Mouse (Mus musculus) ES-E14 (cell line): ENCODE results near the gene Ms4a6b. TPM values are rescaled to one million over a fixed set of nuclear protein-coding genes. Genes with fewer than 3 reads are reported as not detected.
"Not testable (repeated sequence)": the region's sequence is repeated elsewhere in the genome, so short reads cannot be mapped to it uniquely, and the experiment has no call there.

Experiments
- DNase-seq: peaks from one replicate; pipeline ENCODE4 v3.0.0-alpha.2; 2013; ENCODE audit warnings: low read depth, low spot score
- H3K27ac ChIP-seq: 2 replicates; pipeline ENCODE4 v1.5.1; 2012; ENCODE audit warnings: low read depth, mild to moderate bottlenecking, low read length, moderate library complexity, mixed read lengths; ENCODE audit not compliant: poor library complexity, insufficient read depth, severe bottlenecking
- H3K36me3 ChIP-seq: 2 replicates; pipeline ENCODE4 v1.6.1; 2012; ENCODE audit warnings: mild to moderate bottlenecking, low read length, moderate library complexity, mixed read lengths; ENCODE audit not compliant: control insufficient read depth, poor library complexity, insufficient read depth, severe bottlenecking
- H3K4me1 ChIP-seq, 2 experiments: fragments of 150-350 bp in 1 of 2; sonication (generic) in 1 of 2; 2 replicates each; pipeline ENCODE4 v1.6.1; 2012; ENCODE audit warnings: low read length in 2 of 2, mild to moderate bottlenecking in 1 of 2, mixed read lengths in 1 of 2; ENCODE audit not compliant: control insufficient read depth in 2 of 2, insufficient read depth in 2 of 2, poor library complexity in 1 of 2
- H3K4me3 ChIP-seq, 2 experiments: fragments of 150-350 bp in 1 of 2; sonication (generic) in 1 of 2; 2 replicates each; pipeline ENCODE4 v1.5.1; 2012; ENCODE audit warnings: low read length in 2 of 2, low read depth in 1 of 2, mild to moderate bottlenecking in 1 of 2, mixed read lengths in 1 of 2; ENCODE audit not compliant: insufficient read depth in 1 of 2, poor library complexity in 1 of 2, severe bottlenecking in 1 of 2
- H3K9ac ChIP-seq: 2 replicates; pipeline ENCODE4 v1.6.1; 2012; ENCODE audit warnings: low read depth, mild to moderate bottlenecking, low read length, mixed read lengths; ENCODE audit not compliant: poor library complexity, insufficient read depth, severe bottlenecking
- H3K9me3 ChIP-seq: fragments of 150-350 bp; sonication (generic); 2 replicates; pipeline ENCODE4 v1.6.1; 2012; ENCODE audit warnings: low read depth, mild to moderate bottlenecking, low read length; ENCODE audit not compliant: control insufficient read depth, insufficient read depth
- CHD2 ChIP-seq: IDR thresholded peaks from 2 replicates; pipeline ENCODE4 v1.6.1; 2014; ENCODE audit warnings: mild to moderate bottlenecking, low read depth, low read length, inconsistent platforms
- HCFC1 ChIP-seq: IDR thresholded peaks from 2 replicates; pipeline ENCODE4 v1.6.1; 2012; ENCODE audit warnings: low read length, inconsistent platforms, borderline replicate concordance; ENCODE audit not compliant: insufficient read depth
- MAFK ChIP-seq: IDR thresholded peaks from 2 replicates; pipeline ENCODE4 v1.6.1; 2014; ENCODE audit warnings: mild to moderate bottlenecking, low read depth, low read length, inconsistent platforms; ENCODE audit not compliant: insufficient read depth
- ZC3H11A ChIP-seq: IDR thresholded peaks from 2 replicates; pipeline ENCODE4 v1.6.1; 2012; ENCODE audit warnings: low read depth, mild to moderate bottlenecking, inconsistent platforms, low read length, borderline replicate concordance
- ZNF384 ChIP-seq: IDR thresholded peaks from 2 replicates; pipeline ENCODE4 v1.6.1; 2012; ENCODE audit warnings: low read depth, low read length, inconsistent platforms
- in situ Hi-C, 2 experiments: fragments of 600-800 bp; cut with MboI; formaldehyde crosslinking; loops; one replicate each; pipeline ENCODE4 v1.15.1; 2025; ENCODE audit warnings: low sequenced_read_pairs in 2 of 2, inconsistent platforms in 1 of 2; ENCODE audit not compliant: unreplicated experiment in 2 of 2
- total RNA-seq: library from RNA; depleted of rRNA; stranded (reverse); fragments of 300-350 nt; gene quantifications from 2 replicates; pipeline ENCODE4 v1.2.3, GENCODE M21; 2012; rRNA removed

The Ms4a6b gene
- total RNA-seq: not detected in 2 replicates

GRCm38 (mm10) chr19:11516246-11516645 is at the start of gene Ms4a6b:
Ms4a6b (plus strand) TSS chr19:11516512.
- H3K36me3 ChIP-seq: no peaks in the 10 kb centered on the region
- H3K9ac ChIP-seq: no peak within 1 kb of the TSS
- no peak within 1 kb of the TSS for H3K4me3 ChIP-seq
- no peaks in the 10 kb centered on the region for H3K9me3 ChIP-seq
- in situ Hi-C loops: no loop called here
- no peak within 1 kb of the TSS for H3K27ac ChIP-seq
- DNase-seq: no peak
- H3K4me1 ChIP-seq: no peaks in the 10 kb centered on the region
- TF ChIP-seq MAFK (no peak), ZNF384 (no peak), CHD2 (no peak), HCFC1 (no peak), ZC3H11A (no peak)

GRCm38 (mm10) chr19:11468361-11468760 is 48.0 kb upstream of the Ms4a6b start:
- H3K36me3 ChIP-seq, in situ Hi-C loops, H3K9ac ChIP-seq, H3K27ac ChIP-seq, H3K4me1 ChIP-seq, DNase-seq, H3K9me3 ChIP-seq, H3K4me3 ChIP-seq: not testable (repeated sequence)

GRCm38 (mm10) chr19:11469215-11469614 is 47.1 kb upstream of the Ms4a6b start, which contains the start of gene Ms4a6c:
Ms4a6c (plus strand) TSS chr19:11469366.
- in situ Hi-C loops, H3K36me3 ChIP-seq, DNase-seq, H3K4me3 ChIP-seq, H3K4me1 ChIP-seq, H3K27ac ChIP-seq, H3K9ac ChIP-seq, H3K9me3 ChIP-seq: not testable (repeated sequence)

GRCm38 (mm10) chr19:11479714-11480113 is 36.6 kb upstream of the Ms4a6b start:
- Histone ChIP-seq H3K36me3 (no peaks in the 10 kb centered on the region), H3K9me3 (no peaks in the 10 kb centered on the region), H3K9ac (no peak overlapping the region), H3K27ac (no peak overlapping the region), H3K4me1 (no peaks in the 10 kb centered on the region), H3K4me3 (no peak overlapping the region)
- TF ChIP-seq ZC3H11A: no peak
- no peak for TF ChIP-seq ZNF384
- no peak for TF ChIP-seq MAFK
- no peak for TF ChIP-seq HCFC1
- no peak for TF ChIP-seq CHD2
- no peak for DNase-seq
- in situ Hi-C loops: no loop called here

- TF ChIP-seq ZC3H11A (no peak), CHD2 (no peak), HCFC1 (no peak), MAFK (no peak)
- in situ Hi-C loops: no loop called here
Measured at GRCm38 (mm10) chr19:11482684-11483083, 33.6 kb upstream of the Ms4a6b start.

More at GRCm38 (mm10) chr19:11482684-11483083, 33.6 kb upstream of the Ms4a6b start:
- H3K4me3 ChIP-seq: no peak overlapping the region
- H3K9ac ChIP-seq: no peak overlapping the region
- H3K27ac ChIP-seq: no peak overlapping the region
- no peaks in the 10 kb centered on the region for H3K9me3 ChIP-seq
- no peaks in the 10 kb centered on the region for H3K4me1 ChIP-seq
- no peaks in the 10 kb centered on the region for H3K36me3 ChIP-seq
- DNase-seq: no peak
